Mouse (Mus musculus) cortical plate, adult 2 months (tissue): Measurements from ENCODE around the gene Prkcq.

ENCODE experiments used
- CTCF ChIP-seq: fragments of 200-500 bp; IDR thresholded peaks from 2 replicates; pipeline ENCODE4 v1.5.1; 2011; ENCODE audit warnings: mild to moderate bottlenecking, control low read depth, low read length; ENCODE audit not compliant: insufficient read depth; ENCODE audit errors: extremely low read depth
- POLR2A ChIP-seq: fragments of 200-500 bp; IDR thresholded peaks from 2 replicates; pipeline ENCODE4 v1.6.1; 2011; ENCODE audit warnings: mild to moderate bottlenecking, low read length, control low read depth; ENCODE audit not compliant: insufficient read depth; ENCODE audit errors: extremely low read depth

GRCm38 (mm10) chr2:11171754-11172501, at the start of gene Prkcq:
- TF ChIP-seq CTCF = no peak
- no peak for TF ChIP-seq POLR2A
